Mouse (Mus musculus) embryo, embryonic 10 days (tissue): Measurements from ENCODE around the gene Macrod1.

Experiments used
- DNase-seq: peaks from one replicate; pipeline ENCODE4 v3.0.0-alpha.2; 2015; ENCODE audit warnings: low spot score

Gene Macrod1

GRCm38 (mm10) chr19:7240291-7240690 is 183.7 kb downstream of the Macrod1 start:
- DNase-seq = peak; percentile 35

GRCm38 (mm10) chr19:7240782-7241690 is 184.4 kb downstream of the Macrod1 start, which contains the start of gene Naa40:
TSS of gene Naa40 (minus strand) at chr19:7241183.
- DNase-seq = peak; percentile 97

- DNase-seq = no peak
These were observed 189.4 kb downstream of the Macrod1 start for GRCm38 (mm10) chr19:7246021-7246420.
